Mouse (Mus musculus): Measurements from ENCODE around the gene Wwox.

DNA sequence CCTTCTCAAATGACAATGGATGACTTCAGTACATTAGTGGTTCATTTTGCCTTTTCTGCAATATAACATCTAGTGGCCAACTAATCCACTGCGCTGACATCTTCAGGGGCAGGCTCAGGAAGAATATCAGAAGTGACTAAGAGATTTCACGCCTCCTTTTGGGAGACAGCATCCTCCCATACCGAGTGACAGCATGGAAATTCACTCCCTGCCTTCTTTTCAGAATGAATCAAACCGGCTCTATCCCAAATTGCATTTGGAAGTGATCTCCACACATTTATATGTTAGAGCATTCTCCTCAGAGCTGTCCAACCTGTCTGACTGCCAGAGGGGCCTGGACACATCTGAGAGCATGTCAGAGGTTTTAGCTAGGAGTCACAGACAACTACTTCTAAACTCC is 940.6 kb downstream of the Wwox start:
- TF ChIP-seq HCFC1 (IDR thresholded peaks at IDR 0.05; ENCODE audit: borderline replicate concordance, insufficient read depth, low read length) (no peak), ZC3H11A (IDR thresholded peaks at IDR 0.05; ENCODE audit: borderline replicate concordance, low read depth, low read length) (no peak), MAFK (IDR thresholded peaks at IDR 0.05; ENCODE audit: insufficient read depth, low read depth, low read length) (no peak), CHD2 (IDR thresholded peaks at IDR 0.05; ENCODE audit: low read depth, low read length) (no peak)

Data from ES-E14 (cell line).